Mouse (Mus musculus): ENCODE results near the gene Mpp4. TPM values are rescaled to one million over a fixed set of nuclear protein-coding genes. Genes with fewer than 3 reads are reported as not detected.
A peak's percentile ranks its signal among the peaks of the same experiment; 100 is the strongest.

Gene Mpp4
- total RNA-seq, 2 experiments from 2014 or later, result 1.7 TPM; not detected in 1

DNA sequence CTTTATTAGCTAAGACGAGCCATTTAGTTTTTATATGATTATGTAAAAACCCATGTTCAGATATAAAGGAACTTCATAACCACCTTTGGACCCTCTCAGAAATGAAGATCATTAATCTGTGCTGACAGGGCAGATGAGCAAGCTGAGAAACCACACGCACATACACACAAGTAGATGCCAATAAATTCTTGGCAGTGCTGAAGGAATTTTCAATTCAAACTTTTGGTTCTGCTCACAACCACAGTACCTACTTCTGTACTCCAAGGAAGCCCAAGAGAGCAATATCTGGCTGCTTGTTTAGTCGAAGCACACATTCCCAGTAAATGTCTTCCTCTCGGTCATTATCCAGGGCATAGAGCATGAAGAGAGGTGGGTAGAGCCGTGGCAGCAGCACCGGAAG lies 6.4 kb upstream of the Mpp4 start:
- ATAC-seq (replicated peaks; ENCODE audit: low FRiP score, poor library complexity, severe bottlenecking), result no peak

- ATAC-seq (replicated peaks; ENCODE audit: low FRiP score, poor library complexity, severe bottlenecking), result no peak
These were observed 5.4 kb upstream of the Mpp4 start for GRCm38 (mm10) chr1:59168556-59168955.

- ATAC-seq (replicated peaks; ENCODE audit: low FRiP score, poor library complexity, severe bottlenecking), result no peak
These were observed 4.7 kb upstream of the Mpp4 start for GRCm38 (mm10) chr1:59167654-59168425.

- no peak for ATAC-seq (replicated peaks; ENCODE audit: low FRiP score, poor library complexity, severe bottlenecking)
These were observed 3.2 kb upstream of the Mpp4 start for GRCm38 (mm10) chr1:59166232-59166905.

DNA sequence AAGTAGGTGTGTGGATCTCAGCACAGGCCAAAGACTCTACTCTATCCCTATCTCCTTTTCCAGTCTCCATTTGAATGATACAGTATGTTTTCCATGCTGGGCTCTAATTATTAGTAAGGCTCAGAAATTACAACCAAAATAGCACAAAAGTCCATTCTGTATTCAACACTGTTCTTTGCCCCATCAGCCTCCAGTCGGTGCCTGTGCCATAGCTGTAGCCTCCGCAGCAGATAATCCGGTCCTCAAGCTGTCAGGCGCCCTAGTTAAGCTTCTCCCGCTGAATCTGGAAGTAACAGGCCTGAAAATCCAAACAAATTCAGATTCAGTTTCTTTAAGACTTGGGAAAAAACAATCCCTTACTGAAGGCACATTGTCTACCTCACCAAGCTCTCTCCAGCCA lies 729 bp upstream of the Mpp4 start:
- no peak for ATAC-seq (replicated peaks; ENCODE audit: low FRiP score, poor library complexity, severe bottlenecking)

- no peak for ATAC-seq (replicated peaks; ENCODE audit: low FRiP score, poor library complexity, severe bottlenecking)
These were observed 722 bp downstream of the Mpp4 start for GRCm38 (mm10) chr1:59162309-59163024.

DNA sequence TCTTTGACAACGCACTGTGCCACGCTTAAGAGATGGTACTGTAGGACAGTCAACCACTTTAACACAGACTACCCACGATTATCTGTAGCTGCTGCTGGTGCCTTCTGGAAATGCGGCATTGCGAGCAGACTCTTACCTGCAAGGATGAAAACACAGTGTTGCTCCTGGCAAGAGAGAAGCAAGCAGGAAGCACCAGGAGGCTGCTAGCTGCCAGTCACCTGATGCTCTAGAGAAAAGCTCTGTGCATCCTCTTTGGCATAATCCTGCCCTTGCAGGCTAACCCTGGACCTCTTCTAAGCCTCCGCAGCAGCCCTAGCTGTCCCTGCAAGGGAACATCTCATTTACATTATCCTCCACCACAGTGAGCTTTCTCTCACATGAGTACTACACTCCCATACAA lies 1.8 kb downstream of the Mpp4 start:
- no peak for ATAC-seq (replicated peaks; ENCODE audit: low FRiP score, poor library complexity, severe bottlenecking)

GRCm38 (mm10) chr1:59160871-59161270 lies 2.3 kb downstream of the Mpp4 start:
- no peak for ATAC-seq (replicated peaks; ENCODE audit: low FRiP score, poor library complexity, severe bottlenecking)

DNA sequence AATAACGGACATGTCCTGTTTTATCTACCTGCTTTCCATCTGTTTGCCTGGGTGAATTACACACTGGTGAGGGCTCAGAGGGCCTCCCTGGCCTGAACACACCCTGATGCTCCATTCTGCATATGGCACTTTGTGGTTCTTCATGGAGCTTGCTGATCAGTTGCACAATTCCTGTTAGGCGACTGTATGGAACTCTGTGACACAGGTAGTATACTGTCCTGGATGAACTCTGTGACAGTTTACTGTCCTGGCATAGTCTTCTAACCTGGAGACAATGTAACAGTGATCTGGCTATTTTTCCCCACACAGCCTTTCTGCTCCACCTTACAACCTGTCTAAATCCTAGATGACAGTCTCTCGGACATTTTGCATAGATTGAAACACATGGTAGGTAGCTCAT lies 4.1 kb downstream of the Mpp4 start:
- no peak for ATAC-seq (replicated peaks; ENCODE audit: low FRiP score, poor library complexity, severe bottlenecking)

DNA sequence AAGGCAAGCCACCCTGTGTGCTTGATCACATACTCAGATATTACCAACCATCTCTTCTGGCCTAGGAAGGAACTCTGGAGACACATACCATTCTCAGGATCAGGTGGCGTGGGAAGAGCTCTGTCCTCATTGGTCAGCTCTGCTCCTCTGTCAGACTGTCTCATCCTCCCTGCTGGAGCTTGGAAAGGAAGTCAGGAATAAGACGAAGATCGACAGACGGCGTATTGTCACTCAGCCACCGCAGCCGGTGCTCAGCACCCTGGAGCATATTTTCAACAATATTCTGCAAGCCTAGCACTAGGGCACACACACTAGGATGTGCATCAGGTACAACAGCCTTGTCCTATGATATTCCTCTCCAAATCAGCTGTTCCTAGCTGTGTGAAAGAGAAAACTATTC lies 4.7 kb downstream of the Mpp4 start:
- ATAC-seq (replicated peaks; ENCODE audit: low FRiP score, poor library complexity, severe bottlenecking), result no peak

- no peak for ATAC-seq (replicated peaks; ENCODE audit: low FRiP score, poor library complexity, severe bottlenecking)
These were observed 5.3 kb downstream of the Mpp4 start for GRCm38 (mm10) chr1:59157846-59158245.

- no peak for ATAC-seq (replicated peaks; ENCODE audit: low FRiP score, poor library complexity, severe bottlenecking)
These were observed 10.8 kb downstream of the Mpp4 start for GRCm38 (mm10) chr1:59152346-59152745.

GRCm38 (mm10) chr1:59150542-59150941 lies 12.6 kb downstream of the Mpp4 start:
- no peak for ATAC-seq (replicated peaks; ENCODE audit: low FRiP score, poor library complexity, severe bottlenecking)

DNA sequence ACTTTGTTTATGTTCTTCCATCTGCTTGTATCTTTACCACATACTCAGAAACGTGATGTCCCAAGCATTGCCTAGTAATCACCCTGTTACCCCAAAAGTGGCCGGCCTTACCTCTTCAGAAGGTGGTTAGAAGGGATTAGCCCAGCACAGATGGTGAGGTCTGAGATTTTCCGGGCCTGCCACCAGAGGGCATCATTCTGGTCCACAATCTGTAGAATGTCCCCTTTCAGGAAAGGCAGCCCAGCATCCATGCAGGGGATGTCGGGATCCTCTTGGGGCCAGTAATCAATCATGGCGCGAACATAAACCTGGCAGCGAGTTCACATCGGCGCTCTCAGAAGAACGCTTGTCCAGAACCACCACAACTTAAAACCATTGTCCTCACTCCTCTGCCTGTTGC lies 18.6 kb downstream of the Mpp4 start:
- no peak for ATAC-seq (replicated peaks; ENCODE audit: low FRiP score, poor library complexity, severe bottlenecking)

DNA sequence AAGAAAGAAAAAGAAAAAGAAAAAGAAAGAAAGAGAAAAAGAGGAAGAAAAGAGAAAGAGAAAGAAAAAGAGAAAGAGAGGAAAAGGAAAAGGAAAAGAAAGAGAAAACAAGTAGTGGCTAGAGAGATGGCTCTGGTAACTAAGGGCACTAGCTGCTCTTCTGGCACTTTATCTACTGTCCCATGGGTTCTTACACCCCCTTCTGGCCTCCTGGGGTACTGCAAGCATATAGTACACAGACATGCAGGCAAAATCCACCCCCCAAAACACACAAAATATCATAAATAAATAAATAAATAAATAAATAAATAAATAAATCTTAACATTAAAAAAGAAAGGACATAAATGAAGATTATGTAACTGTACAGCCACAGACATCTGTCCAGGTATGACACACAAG lies 20.4 kb downstream of the Mpp4 start:
- 0 out of 2 replicates have a peak, but pooled peaks have one; percentile 63 for ATAC-seq (replicated peaks; ENCODE audit: low FRiP score, poor library complexity, severe bottlenecking)

DNA sequence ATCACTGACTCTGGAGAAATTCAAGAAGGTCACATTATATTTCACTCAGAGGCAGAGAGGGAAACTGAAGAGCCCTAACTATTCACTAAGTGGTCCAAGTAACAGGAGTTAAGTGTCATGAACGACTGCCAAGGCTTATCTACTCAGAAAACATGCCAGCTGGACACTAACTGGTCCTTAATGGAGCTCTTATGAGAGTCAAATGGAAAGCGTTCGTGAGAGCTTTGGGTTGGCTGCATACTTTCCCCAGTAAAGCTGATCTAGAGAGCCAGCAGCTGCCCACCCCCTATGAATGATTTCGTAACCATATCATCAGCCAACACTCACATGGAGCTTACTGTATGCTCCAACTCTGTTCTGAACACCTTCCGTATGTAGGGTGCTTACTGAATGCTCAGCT lies 28.8 kb downstream of the Mpp4 start:
- no peak for ATAC-seq (replicated peaks; ENCODE audit: low FRiP score, poor library complexity, severe bottlenecking)

DNA sequence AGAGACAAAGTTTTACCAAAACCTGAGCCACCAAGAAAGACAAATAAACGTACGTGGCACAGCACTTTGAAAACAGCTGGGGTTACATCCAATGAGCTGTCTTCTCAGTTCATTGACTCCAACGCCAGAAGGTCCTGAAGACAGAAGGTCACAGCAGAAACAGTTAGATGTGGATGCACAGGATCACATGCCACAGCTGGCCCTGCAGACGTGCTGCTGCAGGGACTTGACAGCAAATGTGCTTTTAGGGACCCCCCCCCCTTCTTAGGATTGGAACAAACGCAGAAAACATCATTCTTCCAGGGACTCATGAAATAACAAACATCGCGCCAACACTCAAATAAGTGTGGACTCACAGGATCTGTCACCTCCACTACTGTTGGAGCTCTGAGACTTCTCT lies 34.3 kb downstream of the Mpp4 start:
- no peak for ATAC-seq (replicated peaks; ENCODE audit: low FRiP score, poor library complexity, severe bottlenecking)

GRCm38 (mm10) chr1:59125558-59125957 lies 37.6 kb downstream of the Mpp4 start:
- no peak for ATAC-seq (replicated peaks; ENCODE audit: low FRiP score, poor library complexity, severe bottlenecking)

DNA sequence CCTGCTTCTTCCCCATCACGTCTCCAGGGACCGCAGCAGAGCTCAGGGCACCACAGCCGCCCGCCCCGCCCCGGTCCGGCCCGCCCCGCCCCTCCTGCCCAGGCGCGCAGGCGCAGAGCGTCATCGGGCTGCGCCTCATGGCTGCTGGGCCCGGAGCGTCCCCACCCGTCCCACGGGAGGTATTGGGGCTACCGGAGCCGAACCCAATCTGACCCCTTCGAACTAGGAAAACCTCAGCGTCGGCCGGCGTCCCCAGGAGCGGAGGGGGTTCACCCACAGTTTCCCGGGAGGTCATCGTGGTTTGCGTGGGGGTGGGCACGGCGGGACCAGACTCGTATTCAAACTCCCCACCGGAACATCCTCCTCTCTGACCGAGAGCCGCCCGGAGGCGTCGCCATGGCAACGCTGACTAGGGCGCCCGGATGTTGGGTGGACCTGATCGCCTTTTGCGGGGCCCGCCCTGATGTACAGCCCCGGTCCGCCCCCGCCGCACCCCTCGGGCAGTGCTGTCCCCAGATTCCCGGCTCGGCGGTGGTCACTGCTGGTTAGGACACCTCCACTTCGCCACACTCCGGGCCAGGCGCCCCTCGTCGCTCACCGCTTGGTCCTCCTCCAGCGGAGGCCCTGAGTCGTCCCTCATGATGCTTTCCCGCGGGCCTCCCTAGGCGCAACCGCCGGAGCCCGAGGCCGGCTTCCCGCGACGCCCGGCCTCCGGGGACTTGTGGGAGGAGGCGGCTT lies 43.3 kb downstream of the Mpp4 start, which contains the start of gene Tmem237:
Tmem237 (minus strand) TSS at position 689 of the 738 bp plus-strand sequence.
- ATAC-seq (replicated peaks; ENCODE audit: low FRiP score, poor library complexity, severe bottlenecking), result peak; percentile 97

GRCm38 (mm10) chr1:59110524-59110923 lies 52.7 kb downstream of the Mpp4 start:
- ATAC-seq (replicated peaks; ENCODE audit: low FRiP score, poor library complexity, severe bottlenecking), result no peak

Measured in erythroid progenitor cell, adult 5-6 weeks (primary cell).